Mouse (Mus musculus) cortical plate, adult 2 months (tissue): ENCODE measurements around the gene Kifc1.

Experiments used
- CTCF ChIP-seq: fragments of 200-500 bp; IDR thresholded peaks from 2 replicates; pipeline ENCODE4 v1.5.1; 2011; ENCODE audit warnings: mild to moderate bottlenecking, control low read depth, low read length; ENCODE audit not compliant: insufficient read depth; ENCODE audit errors: extremely low read depth
- POLR2A ChIP-seq: fragments of 200-500 bp; IDR thresholded peaks from 2 replicates; pipeline ENCODE4 v1.6.1; 2011; ENCODE audit warnings: mild to moderate bottlenecking, low read length, control low read depth; ENCODE audit not compliant: insufficient read depth; ENCODE audit errors: extremely low read depth

GRCm38 (mm10) chr17:33935422-33936055 lies 45.1 kb upstream of the Kifc1 start:
- TF ChIP-seq CTCF (no peak), POLR2A (no peak)
